Mouse (Mus musculus) stomach, postnatal 0 days (tissue): ENCODE data around the gene Cd151.

ENCODE experiments used
- CTCF ChIP-seq: IDR thresholded peaks from 2 replicates; pipeline ENCODE4 v1.5.1; 2016; ENCODE audit warnings: antibody characterized with exemption, low read depth, mild to moderate bottlenecking, moderate library complexity
- EP300 ChIP-seq: optimal IDR thresholded peaks from 2 replicates; pipeline ENCODE3; 2016; ENCODE audit warnings: antibody characterized with exemption

GRCm38 (mm10) chr7:141434464-141434863 is 32.7 kb upstream of the Cd151 start:
- TF ChIP-seq CTCF: no peak
- no peak for TF ChIP-seq EP300
